Mouse (Mus musculus) right cerebral cortex, adult 2 months (tissue): ENCODE data around the gene Gm5965.
A peak's percentile ranks its signal among the peaks of the same experiment; 100 is the strongest.
"Not testable (repeated sequence)": the region's sequence is repeated elsewhere in the genome, so short reads cannot be mapped to it uniquely, and the experiment has no call there.

ENCODE experiments used
- DNase-seq, 2 experiments: peaks; one replicate each; pipeline ENCODE4 v3.0.0; 2021 to 2022; ENCODE audit warnings: low spot score in 2 of 2

The Gm5965 gene

GRCm38 (mm10) chr16:88777596-88777995 is at the start of gene Gm5965:
Gene Gm5965, plus strand, starts transcription at chr16:88777896.
- no peak for DNase-seq

DNA sequence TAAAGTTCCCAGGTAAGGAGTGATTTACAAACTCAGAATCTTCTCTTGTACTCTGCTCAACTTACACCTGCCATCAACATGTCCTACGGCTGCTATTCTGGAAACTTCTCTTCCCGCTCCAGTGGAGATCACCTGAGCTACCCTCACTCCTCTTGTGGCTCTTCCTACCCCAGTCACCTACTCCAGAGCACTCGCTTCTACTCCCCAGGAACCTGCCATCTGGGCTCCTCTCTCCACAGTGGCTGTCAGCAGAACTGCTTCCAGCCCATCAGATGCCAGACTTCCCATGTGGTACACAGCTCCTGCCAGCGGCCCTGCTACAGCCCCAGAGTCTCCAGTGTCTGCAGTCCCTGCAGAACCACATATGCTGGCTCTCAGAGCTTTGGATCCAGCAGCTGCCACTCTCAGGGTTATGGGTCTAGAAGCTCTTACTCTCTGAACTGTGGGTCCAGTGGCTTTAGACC is 48.9 kb upstream of the Gm5965 start, which contains the start of gene Krtap13-1:
Krtap13-1 (plus strand) TSS at position 51 of the 464 bp plus-strand sequence.
- DNase-seq = no peak

- DNase-seq = no peak
These were observed 42.3 kb upstream of the Gm5965 start for GRCm38 (mm10) chr16:88735391-88735790.

GRCm38 (mm10) chr16:88744750-88745340 is 32.9 kb upstream of the Gm5965 start:
- no peak for DNase-seq

GRCm38 (mm10) chr16:88747943-88748342 is 29.8 kb upstream of the Gm5965 start:
- DNase-seq = no peak

DNA sequence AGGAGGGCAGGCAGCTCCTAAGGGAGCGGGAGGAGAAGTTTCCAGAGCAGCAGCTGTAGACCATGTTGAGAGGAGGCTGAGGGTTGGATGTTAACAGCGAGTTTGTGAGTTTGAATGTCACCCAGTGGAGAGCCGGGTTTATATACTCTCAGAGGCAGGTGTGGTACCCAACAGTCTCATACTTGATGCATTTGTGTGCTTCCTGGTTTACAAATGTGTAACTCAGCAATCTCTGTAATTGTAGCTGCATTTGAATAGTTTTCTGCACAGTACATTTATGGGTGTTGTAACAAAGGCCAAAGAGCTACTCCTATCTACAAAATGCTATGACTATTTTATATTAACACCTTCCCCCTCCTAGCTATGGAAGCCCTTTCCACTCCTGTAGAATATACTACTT is 26.2 kb upstream of the Gm5965 start, which contains the start of gene Krtap13:
Krtap13 (minus strand) TSS at position 101 of the 400 bp plus-strand sequence.
- not testable (repeated sequence) for DNase-seq

- not testable (repeated sequence) for DNase-seq
These were observed 19.1 kb upstream of the Gm5965 start, which contains the start of gene 2310034C09Rik for GRCm38 (mm10) chr16:88758547-88758946. Gene 2310034C09Rik, plus strand, starts transcription at chr16:88758847.

DNA sequence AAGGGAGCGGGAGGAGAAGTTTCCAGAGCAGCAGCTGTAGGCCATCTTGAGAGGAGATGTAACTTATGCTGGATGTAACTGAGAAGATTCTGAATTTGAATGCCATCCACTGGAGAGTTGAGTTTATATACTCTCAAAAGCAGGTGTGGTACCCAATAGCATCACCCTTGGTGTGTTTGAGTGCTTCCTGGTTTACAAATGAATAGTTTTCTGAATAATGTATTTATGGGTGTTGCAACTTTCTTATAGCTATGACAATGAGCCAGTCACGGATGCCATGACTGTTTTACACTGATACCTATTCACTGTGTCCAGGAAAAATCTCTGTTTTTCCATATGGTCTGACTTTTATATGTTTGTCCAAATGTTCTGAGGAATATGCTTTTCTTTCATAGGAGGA is 3.6 kb upstream of the Gm5965 start, which contains the start of gene 2310057N15Rik:
2310057N15Rik (minus strand) TSS at position 101 of the 400 bp plus-strand sequence.
- no peak for DNase-seq

GRCm38 (mm10) chr16:88786786-88787185 is 9.1 kb downstream of the Gm5965 start:
- no peak for DNase-seq

DNA sequence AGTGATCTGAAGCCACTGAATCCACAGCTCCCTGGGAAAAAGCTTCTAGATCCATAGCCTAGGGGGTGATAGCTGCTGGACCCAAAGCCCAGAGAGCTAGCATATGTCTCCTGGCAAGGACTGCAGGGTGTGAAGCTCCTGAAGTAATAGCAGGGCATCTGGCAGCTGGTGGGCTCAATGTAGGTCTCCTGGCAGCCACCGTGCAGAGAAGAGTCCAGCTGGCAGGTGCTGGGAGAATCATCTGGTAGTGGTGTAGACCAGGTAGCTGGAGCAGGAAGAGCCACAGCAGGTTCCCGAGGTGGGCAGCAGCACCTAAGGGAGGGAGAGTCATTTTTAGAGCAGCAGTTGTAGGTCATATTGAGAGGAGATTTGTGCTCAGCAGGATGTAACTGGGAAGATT is 34.1 kb downstream of the Gm5965 start, which contains the start of gene Gm20741:
Gm20741 (minus strand) TSS at position 394 of the 400 bp plus-strand sequence.
- peak in 1 of 2 experiments; percentile 3 for DNase-seq

DNA sequence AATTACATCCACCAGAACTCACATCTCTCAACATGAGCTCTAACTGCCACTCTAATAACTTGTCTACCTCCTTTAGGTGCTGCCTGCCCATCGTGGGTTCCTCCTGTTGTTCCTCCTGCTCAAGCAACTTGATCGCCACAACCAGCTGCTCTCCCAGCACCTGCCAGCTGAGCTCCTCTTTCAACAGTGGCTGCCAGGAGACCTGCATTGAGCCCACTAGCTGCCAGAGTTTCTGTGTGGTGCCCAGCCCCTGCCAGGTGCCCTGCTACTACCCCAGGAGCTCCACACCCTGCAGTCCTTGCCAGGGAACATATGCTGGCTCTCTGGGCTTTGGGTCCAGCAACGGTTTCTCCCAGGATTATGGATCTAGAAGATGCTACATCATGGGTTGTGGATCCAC is 42.4 kb downstream of the Gm5965 start, which contains the start of gene Krtap15:
Krtap15 (plus strand) TSS at position 150 of the 400 bp plus-strand sequence.
- DNase-seq = no peak

DNA sequence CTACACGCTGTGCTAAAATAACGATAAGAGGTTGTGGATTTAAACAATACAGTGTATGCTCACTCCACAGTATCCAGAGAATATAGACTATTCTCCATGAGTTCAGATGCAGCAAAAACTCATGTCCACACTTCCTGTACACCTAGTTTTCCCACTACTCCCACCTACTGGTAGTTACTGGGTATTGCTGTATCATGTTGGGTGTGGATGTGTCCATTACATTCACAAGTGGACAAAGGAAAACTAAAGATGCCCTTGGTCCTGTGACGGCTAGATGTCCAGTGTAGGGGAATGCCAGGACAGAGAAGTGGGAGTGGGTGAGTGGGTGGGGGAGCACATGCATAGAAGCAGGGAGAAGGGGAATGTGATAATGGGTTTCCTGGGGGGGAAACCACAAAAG is 46.0 kb downstream of the Gm5965 start:
- peak; percentile 6 to 19 for DNase-seq

DNA sequence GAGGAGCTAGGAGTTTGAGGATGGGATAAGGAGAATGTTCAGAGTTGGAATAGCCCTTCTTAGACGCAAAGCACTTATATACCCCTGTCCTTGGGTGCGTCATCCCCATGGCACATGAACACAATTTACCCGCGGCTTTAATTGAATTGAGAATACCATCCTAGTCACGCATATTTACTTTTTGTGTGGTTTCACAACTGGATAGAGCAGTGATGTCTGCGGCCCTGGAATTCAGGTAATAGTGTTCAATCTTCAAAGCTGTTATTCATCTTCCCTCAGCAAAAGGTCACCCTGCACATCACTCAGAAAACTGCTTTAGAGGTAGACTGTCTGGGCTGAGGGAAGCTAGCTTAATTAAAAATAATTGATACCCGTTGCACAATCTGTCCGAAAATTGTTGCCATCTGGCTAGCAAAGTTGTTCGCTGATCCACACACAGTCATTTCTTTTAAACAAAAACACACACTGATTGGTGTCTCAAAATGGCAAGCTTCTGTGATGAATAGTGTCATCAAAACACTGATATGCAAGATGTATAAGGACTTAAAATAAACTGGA is 48.5 kb downstream of the Gm5965 start, which contains the start of gene Krtap14:
Krtap14 (minus strand) TSS at position 51 of the 558 bp plus-strand sequence.
- no peak for DNase-seq

DNA sequence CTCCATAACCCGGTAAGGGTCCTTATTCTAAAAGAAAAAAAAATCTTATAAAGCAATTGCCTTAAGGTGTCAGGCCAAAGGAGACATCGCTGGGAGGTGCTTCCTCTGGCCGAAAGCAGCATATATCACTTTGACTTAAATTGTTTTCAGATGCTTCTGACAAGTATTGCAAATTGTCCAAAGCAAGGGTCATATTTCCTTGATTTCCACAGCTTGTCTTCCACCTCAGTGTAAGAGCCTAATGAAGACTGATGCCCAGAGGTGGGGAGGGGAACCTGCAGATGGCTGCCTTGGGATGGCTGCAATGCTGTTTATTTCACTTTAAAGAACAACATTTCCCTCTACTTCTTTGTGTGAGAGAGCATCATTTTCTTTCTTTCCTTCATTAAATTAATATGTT is 49.3 kb downstream of the Gm5965 start:
- no peak for DNase-seq
